Mouse (Mus musculus) retina, postnatal 1 day (tissue): ENCODE measurements around the gene Calm2.

ENCODE experiments used
- DNase-seq: peaks from one replicate; pipeline ENCODE4 v3.0.0-alpha.2; 2012

Calm2 gene

GRCm38 (mm10) chr17:87446767-87447611 lies at the start of gene Calm2:
TSS of gene Calm2 (minus strand) at chr17:87446935.
- DNase-seq = peak; percentile 100

DNA sequence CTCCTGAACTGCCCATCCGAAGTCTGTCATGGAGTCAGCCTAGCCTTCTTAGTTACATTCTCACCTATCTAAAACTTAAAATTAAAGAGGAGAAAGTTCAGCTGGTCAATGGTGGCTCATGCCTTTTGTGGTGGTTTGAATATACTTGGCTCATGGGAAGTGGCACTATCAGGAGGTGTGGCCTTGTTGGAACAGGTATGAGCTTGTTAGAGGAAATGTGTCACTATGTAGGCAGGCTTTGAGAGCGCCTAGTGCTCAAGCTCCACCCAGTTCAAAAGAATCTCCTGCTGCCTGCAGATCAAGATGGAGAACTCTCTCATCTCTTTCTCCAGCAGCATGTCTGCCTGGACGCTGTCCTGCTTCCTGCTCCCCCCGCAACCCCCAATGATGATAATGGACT lies 48.8 kb upstream of the Calm2 start:
- DNase-seq = no peak

DNA sequence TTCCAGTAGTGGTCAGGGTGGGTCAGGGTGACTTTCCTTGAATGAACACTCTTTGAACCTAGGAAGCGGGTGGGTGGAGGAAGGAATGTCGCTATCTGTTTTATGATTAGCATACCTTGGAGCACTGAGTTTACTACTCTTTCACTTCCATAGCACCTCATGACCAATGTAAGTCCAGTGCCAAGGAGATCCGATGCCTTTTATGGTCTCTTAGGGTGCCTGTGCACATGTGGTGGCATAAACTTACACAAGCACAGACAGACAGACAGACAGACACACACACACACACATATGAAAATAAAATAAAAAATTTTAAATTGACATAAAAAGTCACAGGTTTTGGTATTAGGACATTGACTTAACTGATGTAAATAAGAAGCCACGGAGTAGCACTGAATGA lies 47.6 kb upstream of the Calm2 start:
- DNase-seq = no peak

DNA sequence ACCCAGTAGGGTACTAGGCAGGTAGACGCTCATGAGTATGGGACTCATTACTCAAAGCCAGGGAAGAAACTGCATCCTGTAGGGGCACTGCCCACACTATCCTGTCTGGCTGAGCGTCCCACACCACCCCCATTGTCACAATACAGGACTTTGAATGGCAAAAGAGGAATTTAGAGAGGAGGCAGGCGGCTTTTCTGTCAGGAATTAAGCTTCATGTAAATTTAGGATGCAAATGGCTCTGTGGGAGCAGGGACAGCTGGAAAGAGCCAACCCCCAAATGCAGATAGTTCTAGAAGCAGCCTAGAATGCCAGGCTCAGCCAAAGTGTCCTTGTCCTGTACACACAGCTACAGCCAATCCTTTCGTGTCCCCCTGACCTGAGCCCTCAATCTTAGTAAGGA lies 45.6 kb upstream of the Calm2 start:
- no peak for DNase-seq

GRCm38 (mm10) chr17:87490295-87490694 lies 43.6 kb upstream of the Calm2 start:
- no peak for DNase-seq

DNA sequence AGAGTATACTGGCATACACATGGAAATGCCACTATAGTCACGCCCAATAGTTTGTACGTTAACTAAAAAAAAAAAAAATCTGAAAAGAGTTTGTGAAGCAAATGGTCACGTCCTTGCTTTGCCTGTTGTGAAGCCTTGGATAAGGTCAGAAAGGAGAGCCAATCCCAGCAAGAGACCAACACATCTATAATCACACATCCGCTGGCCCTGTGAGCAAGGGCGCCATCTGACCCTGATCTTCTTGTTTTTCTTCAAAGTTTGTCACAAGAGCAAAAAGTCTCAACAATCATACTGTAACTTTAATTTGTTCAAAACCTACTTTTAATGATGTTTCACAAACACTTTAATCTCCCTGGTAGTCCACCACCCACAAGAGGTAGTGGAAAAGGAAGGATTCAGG lies 39.0 kb upstream of the Calm2 start:
- no peak for DNase-seq

DNA sequence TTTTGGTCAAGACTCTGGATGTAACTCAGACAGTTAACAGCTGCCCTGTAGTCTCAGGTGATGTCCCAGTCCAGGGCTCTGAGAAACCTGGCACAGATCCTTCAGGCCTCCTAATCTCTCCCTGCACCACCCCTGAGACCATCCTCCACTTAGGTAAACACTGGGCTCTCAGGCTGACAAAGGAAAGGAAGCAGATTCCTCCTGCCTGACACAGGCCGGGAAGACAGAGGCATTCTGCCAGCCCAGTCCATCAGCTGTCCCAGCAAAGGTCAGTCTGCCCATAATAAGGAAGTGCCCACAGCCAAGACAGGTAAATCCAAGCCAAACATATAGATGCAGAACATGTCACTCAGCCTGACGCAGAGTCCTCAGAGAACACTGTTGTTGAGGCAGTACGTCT lies 36.1 kb upstream of the Calm2 start:
- DNase-seq = no peak

GRCm38 (mm10) chr17:87478569-87478968 lies 31.8 kb upstream of the Calm2 start:
- peak; percentile 33 for DNase-seq

GRCm38 (mm10) chr17:87477611-87478010 lies 30.9 kb upstream of the Calm2 start:
- DNase-seq = peak; percentile 39

- DNase-seq = no peak
Measured at GRCm38 (mm10) chr17:87475356-87475755, 28.6 kb upstream of the Calm2 start.

DNA sequence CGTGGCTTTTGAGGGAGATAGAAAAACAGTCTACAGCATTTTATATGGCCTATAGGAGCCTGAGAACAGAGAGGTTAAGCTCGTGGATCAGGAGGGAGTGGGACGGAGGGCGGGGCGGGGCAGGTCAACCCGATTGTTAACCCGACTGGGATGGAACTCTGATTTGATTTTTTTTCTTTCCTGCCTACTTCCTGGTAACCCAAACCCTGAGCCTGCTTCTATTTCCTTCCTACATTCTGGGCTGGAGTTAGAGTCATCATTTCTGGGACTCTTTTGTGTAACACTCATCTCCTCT lies 27.7 kb upstream of the Calm2 start:
- DNase-seq = no peak

GRCm38 (mm10) chr17:87473736-87474500 lies 27.2 kb upstream of the Calm2 start:
- peak; percentile 76 for DNase-seq

DNA sequence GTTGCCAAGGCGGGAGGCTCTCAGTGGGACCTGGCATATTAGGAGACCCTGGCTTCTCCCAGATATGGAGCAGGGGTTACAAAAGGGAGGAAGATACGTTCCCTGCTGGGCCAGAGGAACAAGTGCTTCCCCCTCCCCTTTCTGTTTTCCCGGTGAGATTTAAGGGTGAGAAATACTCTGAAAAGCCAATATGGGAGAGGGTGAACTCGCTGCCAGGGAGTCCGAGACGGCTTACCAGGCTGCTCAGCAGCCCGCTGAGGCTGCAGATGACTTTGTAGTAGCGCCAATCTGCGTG lies 26.7 kb upstream of the Calm2 start:
- no peak for DNase-seq

DNA sequence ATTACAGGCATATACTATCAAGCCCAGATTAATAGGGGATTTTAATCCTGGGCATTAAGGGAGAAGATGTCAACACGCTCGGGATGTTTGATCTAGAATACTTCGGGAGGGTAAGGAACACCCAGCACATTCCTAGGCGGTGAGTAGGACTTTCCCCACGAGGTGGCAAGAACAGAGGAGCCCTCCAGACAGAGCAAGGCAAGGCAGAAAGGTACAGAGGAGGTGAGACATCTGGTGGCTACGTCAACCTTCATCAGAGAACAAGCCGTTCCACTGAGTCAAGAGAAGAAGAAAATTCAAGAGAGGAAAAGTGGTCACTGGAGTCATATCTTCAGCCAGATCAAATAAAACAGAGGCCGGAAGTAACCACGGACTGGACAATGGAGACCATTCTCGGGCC lies 26.1 kb upstream of the Calm2 start:
- no peak for DNase-seq

DNA sequence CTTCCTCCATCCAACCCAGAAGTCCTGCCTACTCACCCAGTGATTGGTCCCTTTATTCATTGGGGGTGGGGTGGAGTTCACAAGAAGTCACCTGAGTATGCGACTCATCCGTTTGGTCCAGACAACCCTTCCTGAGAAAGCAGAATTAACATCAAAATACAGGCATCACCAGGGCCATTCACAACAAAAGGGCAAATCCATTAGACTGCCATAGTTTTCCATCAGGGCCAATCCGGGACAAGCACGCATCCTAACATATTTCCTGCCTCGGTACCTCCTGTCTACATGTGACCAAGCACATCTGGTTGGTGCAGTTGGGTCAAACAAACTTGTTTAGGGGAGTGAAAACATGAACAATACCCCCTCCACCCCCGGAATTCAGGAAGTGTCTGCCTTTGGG lies 24.9 kb upstream of the Calm2 start:
- DNase-seq = no peak

DNA sequence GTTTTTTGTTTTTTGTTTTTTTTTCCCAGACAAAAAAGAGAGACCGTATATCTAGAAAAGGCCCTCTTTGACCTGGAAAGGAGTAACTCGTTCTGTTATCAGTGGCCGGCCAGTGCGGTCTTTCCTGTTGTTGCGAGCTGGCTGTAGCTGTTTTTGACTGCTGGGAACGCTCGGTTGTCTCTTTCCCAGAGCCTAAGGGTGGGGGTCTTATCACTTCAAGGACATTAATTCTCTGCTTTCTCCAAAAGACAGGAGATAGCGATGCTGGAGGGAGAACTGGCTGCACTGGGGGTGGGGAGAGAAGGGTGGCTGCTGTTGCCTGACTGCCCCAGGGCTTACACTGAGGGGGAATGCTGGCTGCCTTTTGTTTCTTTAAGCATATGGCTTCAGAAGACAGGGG lies 24.1 kb upstream of the Calm2 start:
- no peak for DNase-seq

DNA sequence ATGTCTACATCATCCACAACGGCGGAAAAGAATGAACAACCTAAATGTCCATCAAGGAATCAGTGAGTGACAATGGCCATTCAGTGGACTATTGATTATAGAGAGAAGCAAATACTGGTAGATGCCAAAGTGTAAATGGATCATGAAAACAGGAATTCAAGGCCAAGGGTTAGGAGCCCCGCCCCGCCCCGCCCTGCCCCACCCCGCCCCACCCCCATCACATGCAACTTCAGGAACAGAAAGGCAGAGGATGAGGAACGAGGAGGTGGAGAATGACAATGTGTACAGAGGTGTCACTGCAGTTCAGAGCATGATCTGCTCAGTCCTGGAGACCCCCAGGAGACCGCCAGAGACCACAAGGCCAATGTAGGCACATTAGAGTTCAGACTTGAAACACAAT lies 23.5 kb upstream of the Calm2 start:
- DNase-seq = no peak

GRCm38 (mm10) chr17:87469428-87469827 lies 22.7 kb upstream of the Calm2 start:
- DNase-seq = no peak

GRCm38 (mm10) chr17:87468616-87469015 lies 21.9 kb upstream of the Calm2 start:
- no peak for DNase-seq

DNA sequence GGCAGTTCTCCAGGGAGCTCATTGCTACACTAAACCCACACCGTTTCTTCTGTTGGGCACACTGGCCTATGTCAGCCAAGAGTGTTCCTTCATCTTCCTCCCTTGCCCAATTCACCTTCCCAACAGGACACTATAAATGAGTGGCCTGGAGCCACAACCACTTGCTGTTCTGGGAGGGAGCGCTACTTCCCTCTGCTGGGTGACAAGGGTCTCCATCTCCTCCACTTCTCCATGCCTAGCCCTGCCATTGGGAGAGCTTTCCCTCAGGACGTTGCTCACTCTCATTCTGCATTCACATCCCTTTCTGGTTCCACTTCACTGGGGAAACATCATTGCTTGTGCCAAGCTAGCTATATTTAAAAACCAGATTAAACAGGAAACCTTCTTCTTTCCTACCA lies 14.8 kb upstream of the Calm2 start:
- no peak for DNase-seq

GRCm38 (mm10) chr17:87460669-87461498 lies 14.1 kb upstream of the Calm2 start:
- no peak for DNase-seq

GRCm38 (mm10) chr17:87459750-87460668 lies 13.3 kb upstream of the Calm2 start:
- DNase-seq = peak; percentile 52
